Mouse (Mus musculus) bone marrow, adult 2 months (tissue): ENCODE measurements around the gene Frem2.

Source experiments
- CTCF ChIP-seq: fragments of 200-500 bp; IDR thresholded peaks from 2 replicates; pipeline ENCODE4 v1.5.1; 2011; ENCODE audit warnings: low read length, control low read depth; ENCODE audit not compliant: control insufficient read depth, insufficient read depth
- POLR2A ChIP-seq: fragments of 200-500 bp; IDR thresholded peaks from 2 replicates; pipeline ENCODE4 v1.6.1; 2011; ENCODE audit warnings: low read depth, mild to moderate bottlenecking, control low read depth, low read length, borderline replicate concordance; ENCODE audit not compliant: control insufficient read depth

DNA sequence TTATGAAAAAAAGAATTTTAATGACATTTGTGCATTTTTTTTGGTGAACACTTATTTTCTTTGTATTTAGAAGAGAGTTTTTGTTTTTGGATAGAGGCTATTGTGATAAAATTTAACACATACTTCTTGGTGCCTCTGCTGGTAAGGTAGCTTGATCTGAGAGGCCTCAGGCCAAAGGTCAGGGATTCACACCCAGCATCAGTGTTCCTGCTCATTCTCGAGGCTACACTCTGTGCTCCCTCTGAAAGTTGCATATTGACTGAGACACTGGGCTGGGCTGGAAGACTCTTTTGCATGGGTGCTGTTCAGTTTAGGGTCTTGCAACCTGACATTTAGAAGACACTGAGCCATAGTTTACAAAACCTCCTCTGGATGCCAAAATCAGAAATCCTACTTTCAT, 44.8 kb upstream of the Frem2 start:
- no peak for TF ChIP-seq CTCF
- no peak for TF ChIP-seq POLR2A
